Mouse (Mus musculus) layer of hippocampus, postnatal 25 days (tissue): ENCODE data around the gene Ccdc62. TPM values are rescaled to one million over a fixed set of nuclear protein-coding genes. Genes with fewer than 3 reads are reported as not detected.
A peak's percentile ranks its signal among the peaks of the same experiment; 100 is the strongest.

Experiments
- DNase-seq, 2 experiments: peaks; one replicate each; pipeline ENCODE4 v3.0.0; 2022; ENCODE audit warnings: mixed read lengths in 2 of 2, low spot score in 1 of 2; ENCODE audit errors: extremely low spot score in 1 of 2
- total RNA-seq, 2 experiments: library from RNA; stranded (reverse); gene quantifications; 2 replicates each; pipeline ENCODE4 v1.2.3; 2021

Gene Ccdc62
- total RNA-seq, 2 experiments from 2014 or later, result 3.5 to 4.3 TPM

- no peak for DNase-seq
These were observed 67.3 kb downstream of the Ccdc62 start for GRCm38 (mm10) chr5:123997811-123998210.

- no peak for DNase-seq
These were observed 67.9 kb downstream of the Ccdc62 start for GRCm38 (mm10) chr5:123998370-123998769.

- DNase-seq, result peak; percentile 90 to 99
These were observed 70.3 kb downstream of the Ccdc62 start for GRCm38 (mm10) chr5:124000824-124001223.

GRCm38 (mm10) chr5:124001274-124001673 lies 70.8 kb downstream of the Ccdc62 start:
- no peak for DNase-seq

- no peak for DNase-seq
These were observed 72.4 kb downstream of the Ccdc62 start for GRCm38 (mm10) chr5:124002876-124003275.

GRCm38 (mm10) chr5:124003375-124003774 lies 72.9 kb downstream of the Ccdc62 start:
- no peak for DNase-seq

- DNase-seq, result no peak
These were observed 74.1 kb downstream of the Ccdc62 start for GRCm38 (mm10) chr5:124004356-124005150.

GRCm38 (mm10) chr5:124005151-124005500 lies 74.6 kb downstream of the Ccdc62 start:
- no peak for DNase-seq

- DNase-seq, result no peak
These were observed 75.1 kb downstream of the Ccdc62 start for GRCm38 (mm10) chr5:124005591-124005990.

- no peak for DNase-seq
These were observed 75.8 kb downstream of the Ccdc62 start for GRCm38 (mm10) chr5:124006082-124006873.

GRCm38 (mm10) chr5:124006891-124007491 lies 76.5 kb downstream of the Ccdc62 start:
- DNase-seq, result no peak

GRCm38 (mm10) chr5:124010077-124010476 lies 79.6 kb downstream of the Ccdc62 start:
- DNase-seq, result no peak

GRCm38 (mm10) chr5:124010910-124011655 lies 80.6 kb downstream of the Ccdc62 start:
- peak in 1 of 2 experiments; percentile 57 for DNase-seq

GRCm38 (mm10) chr5:124011927-124012326 lies 81.4 kb downstream of the Ccdc62 start:
- no peak for DNase-seq

- DNase-seq, result no peak
These were observed 82.4 kb downstream of the Ccdc62 start for GRCm38 (mm10) chr5:124012885-124013284.

GRCm38 (mm10) chr5:124013747-124014146 lies 83.3 kb downstream of the Ccdc62 start:
- no peak for DNase-seq

GRCm38 (mm10) chr5:124014180-124014579 lies 83.7 kb downstream of the Ccdc62 start:
- no peak for DNase-seq

GRCm38 (mm10) chr5:124014791-124015251 lies 84.3 kb downstream of the Ccdc62 start:
- DNase-seq, result no peak

- DNase-seq, result no peak
These were observed 85.2 kb downstream of the Ccdc62 start for GRCm38 (mm10) chr5:124015727-124016126.

- no peak for DNase-seq
These were observed 85.9 kb downstream of the Ccdc62 start for GRCm38 (mm10) chr5:124016291-124016821.
